Mouse (Mus musculus) kidney, embryonic 14.5 days (tissue): Measurements from ENCODE around the gene Klk8. TPM values are rescaled to one million over a fixed set of nuclear protein-coding genes. Genes with fewer than 3 reads are reported as not detected.

Experiments used
- ATAC-seq: fragments of 200-750 bp; cut with Nextera tagmentation; 2 replicates; pipeline ENCODE4 v1.8.0; 2017; ENCODE audit warnings: moderate number of reproducible peaks, mild to moderate bottlenecking, moderate TSS enrichment, moderate library complexity; ENCODE audit not compliant: low FRiP score, low TSS enrichment
- H3K27ac ChIP-seq: fragments of 300-500 bp; sonication (generic); 2 replicates; pipeline ENCODE4 v1.5.1; 2014; ENCODE audit warnings: low read depth, mild to moderate bottlenecking, low read length, moderate library complexity, mixed read lengths
- H3K27me3 ChIP-seq: fragments of 300-500 bp; sonication (generic); 2 replicates; pipeline ENCODE4 v1.6.1; 2014; ENCODE audit warnings: mild to moderate bottlenecking, low read length; ENCODE audit not compliant: control insufficient read depth, insufficient read depth
- H3K36me3 ChIP-seq: fragments of 300-500 bp; sonication (generic); 2 replicates; pipeline ENCODE4 v1.6.1; 2014; ENCODE audit warnings: low read length, mixed read lengths; ENCODE audit not compliant: control insufficient read depth, insufficient read depth
- H3K4me1 ChIP-seq: fragments of 300-500 bp; sonication (generic); 2 replicates; pipeline ENCODE4 v1.6.1; 2014; ENCODE audit warnings: low read length, mixed read lengths; ENCODE audit not compliant: control insufficient read depth, insufficient read depth
- H3K4me2 ChIP-seq: fragments of 300-500 bp; sonication (generic); replicated peaks from 2 replicates; pipeline ENCODE4 v1.6.1; 2014; ENCODE audit warnings: low read depth, mild to moderate bottlenecking, low read length
- H3K4me3 ChIP-seq: fragments of 300-500 bp; sonication (generic); 2 replicates; pipeline ENCODE4 v1.5.1; 2014; ENCODE audit warnings: mild to moderate bottlenecking, low read length
- H3K9ac ChIP-seq: fragments of 300-500 bp; sonication (generic); 2 replicates; pipeline ENCODE4 v1.6.1; 2014; ENCODE audit warnings: low read depth, mild to moderate bottlenecking, low read length, moderate library complexity
- H3K9me3 ChIP-seq: fragments of 300-500 bp; sonication (generic); 2 replicates; pipeline ENCODE4 v1.6.1; 2016; ENCODE audit warnings: low read length; ENCODE audit not compliant: control insufficient read depth
- WGBS: fragments of 180-500 bp; shearing (Covaris S2); extraction: QIAGEN DNeasy Blood & Tissue Kit; methylation state at CpG from one replicate; pipeline ENCODE4 v1.1.7; 2014; 5-methylcytosine and 5-hydroxymethylcytosine counted together
- polyA plus RNA-seq: library from polyadenylated mRNA; unstranded; fragments of >200 nt; fragmentation: Nextera tagmentation; extraction: Ambion mirVana; gene quantifications from 2 replicates; pipeline ENCODE4 v1.2.1, GENCODE M21; 2014

Klk8 gene
- polyA plus RNA-seq, 1 experiment from 2014 or later, result 38.2 TPM

- H3K9me3 ChIP-seq, result no peaks in the 10 kb centered on the region
- WGBS, result 7% methylated on average over 36 of the region's 36 CpGs
- H3K27ac ChIP-seq, result no peak overlapping the region
- H3K36me3 ChIP-seq, result no peaks in the 10 kb centered on the region
- 0 out of 2 replicates have a peak, but pooled peaks cover 6% of the 10 kb centered on the region for H3K27me3 ChIP-seq
- peak overlapping the region; percentile 52 for H3K4me2 ChIP-seq
- H3K4me1 ChIP-seq, result 0 out of 2 replicates have a peak, but pooled peaks cover 4% of the 10 kb centered on the region
- H3K9ac ChIP-seq, result peak overlapping the region; percentile 13; the same call in 1 of the 2 replicates
- peak overlapping the region; percentile 25; the same call in 1 of the 2 replicates for H3K4me3 ChIP-seq
- ATAC-seq, result peak; percentile 81
Measured at GRCm38 (mm10) chr7:43782275-43783265, 14.8 kb upstream of the Klk8 start.

GRCm38 (mm10) chr7:43785286-43785685 is 12.1 kb upstream of the Klk8 start:
- Histone ChIP-seq H3K4me1 (0 out of 2 replicates have a peak, but pooled peaks cover 4% of the 10 kb centered on the region), H3K9ac (no peak overlapping the region), H3K27me3 (0 out of 2 replicates have a peak, but pooled peaks cover 6% of the 10 kb centered on the region), H3K4me3 (no peak overlapping the region), H3K27ac (no peak overlapping the region), H3K4me2 (no peak overlapping the region), H3K9me3 (no peaks in the 10 kb centered on the region), H3K36me3 (no peaks in the 10 kb centered on the region)
- ATAC-seq, result no peak
- 85% methylated on average over 1 of the region's 1 CpGs for WGBS

GRCm38 (mm10) chr7:43788096-43788495 is 9.3 kb upstream of the Klk8 start:
- 0 out of 2 replicates have a peak, but pooled peaks cover 3% of the 10 kb centered on the region for H3K27me3 ChIP-seq
- no peak overlapping the region for H3K9ac ChIP-seq
- no peak overlapping the region for H3K27ac ChIP-seq
- no peak for ATAC-seq
- no peaks in the 10 kb centered on the region for H3K36me3 ChIP-seq
- no peak overlapping the region for H3K4me3 ChIP-seq
- H3K4me1 ChIP-seq, result no peaks in the 10 kb centered on the region
- H3K4me2 ChIP-seq, result no peak overlapping the region
- WGBS, result 72% methylated on average over 3 of the region's 3 CpGs
- H3K9me3 ChIP-seq, result no peaks in the 10 kb centered on the region

- Histone ChIP-seq H3K36me3 (no peaks in the 10 kb centered on the region), H3K4me3 (no peak overlapping the region), H3K27me3 (no peaks in the 10 kb centered on the region), H3K4me1 (no peaks in the 10 kb centered on the region), H3K9me3 (no peaks in the 10 kb centered on the region), H3K4me2 (no peak overlapping the region), H3K9ac (no peak overlapping the region), H3K27ac (no peak overlapping the region)
- no peak for ATAC-seq
- WGBS, result 51% methylated on average over 2 of the region's 2 CpGs
Measured at GRCm38 (mm10) chr7:43789295-43789694, 8.1 kb upstream of the Klk8 start.

- peaks cover 7% of the 10 kb centered on the region; the same call in 1 of the 2 replicates for H3K27me3 ChIP-seq
- H3K4me1 ChIP-seq, result peaks cover 6% of the 10 kb centered on the region
- no peak within 1 kb of the TSS for H3K4me2 ChIP-seq
- ATAC-seq, result no peak
- H3K36me3 ChIP-seq, result no peaks in the 10 kb centered on the region
- no peak within 1 kb of the TSS for H3K4me3 ChIP-seq
- WGBS, result 75% methylated on average over 7 of the region's 7 CpGs
- no peak within 1 kb of the TSS for H3K9ac ChIP-seq
- H3K9me3 ChIP-seq, result no peaks in the 10 kb centered on the region
- H3K27ac ChIP-seq, result no peak within 1 kb of the TSS
Measured at GRCm38 (mm10) chr7:43791591-43791990, 5.8 kb upstream of the Klk8 start, which contains the start of gene Klk9. TSS of gene Klk9 (plus strand) at chr7:43791891.

- Histone ChIP-seq H3K36me3 (no peaks in the 10 kb centered on the region), H3K9ac (peak overlapping the region; percentile 45; the same call in 1 of the 2 replicates), H3K27me3 (peaks cover 7% of the 10 kb centered on the region; the same call in 1 of the 2 replicates), H3K4me1 (peaks cover 10% of the 10 kb centered on the region), H3K27ac (no peak overlapping the region), H3K9me3 (no peaks in the 10 kb centered on the region), H3K4me2 (peak overlapping the region; percentile 68), H3K4me3 (peak overlapping the region; percentile 58)
- ATAC-seq, result 0 out of 2 replicates have a peak, but pooled peaks have one; percentile 30
- WGBS, result 7% methylated on average over 8 of the region's 8 CpGs
Measured at GRCm38 (mm10) chr7:43796355-43796754, 1.0 kb upstream of the Klk8 start.

GRCm38 (mm10) chr7:43797844-43798462 is 576 bp downstream of the Klk8 start:
- Histone ChIP-seq H3K27ac (no peak overlapping the region), H3K4me3 (peak overlapping the region; percentile 58), H3K9ac (peak overlapping the region; percentile 45; the same call in 1 of the 2 replicates), H3K4me2 (peak overlapping the region; percentile 68), H3K27me3 (peaks cover 7% of the 10 kb centered on the region; the same call in 1 of the 2 replicates), H3K4me1 (peaks cover 10% of the 10 kb centered on the region), H3K36me3 (no peaks in the 10 kb centered on the region), H3K9me3 (no peaks in the 10 kb centered on the region)
- 39% methylated on average over 13 of the region's 13 CpGs for WGBS
- ATAC-seq, result peak; percentile 45; the same call in 1 of the 2 replicates

GRCm38 (mm10) chr7:43799876-43800275 is 2.5 kb downstream of the Klk8 start:
- WGBS, result 80% methylated on average over 7 of the region's 7 CpGs
- ATAC-seq, result no peak

More at GRCm38 (mm10) chr7:43799876-43800275, 2.5 kb downstream of the Klk8 start:
- H3K27ac ChIP-seq, result no peak overlapping the region
- H3K27me3 ChIP-seq, result peaks cover 7% of the 10 kb centered on the region; the same call in 1 of the 2 replicates
- no peak overlapping the region for H3K9ac ChIP-seq
- no peaks in the 10 kb centered on the region for H3K9me3 ChIP-seq
- H3K4me2 ChIP-seq, result no peak overlapping the region
- H3K36me3 ChIP-seq, result no peaks in the 10 kb centered on the region
- peaks cover 10% of the 10 kb centered on the region for H3K4me1 ChIP-seq
- H3K4me3 ChIP-seq, result no peak overlapping the region
